Mouse (Mus musculus): ENCODE data around the gene Decr2.
"Not testable (repeated sequence)": the region's sequence is repeated elsewhere in the genome, so short reads cannot be mapped to it uniquely, and the experiment has no call there.

Decr2 gene

GRCm38 (mm10) chr17:26089905-26090632 lies at the start of gene Decr2:
Gene Decr2 (minus strand): TSS chr17:26090337.
- DNase-seq (ENCODE audit: low read depth, low spot score) = peak; percentile 88

GRCm38 (mm10) chr17:26138901-26139381 lies 48.8 kb upstream of the Decr2 start:
- no peak for DNase-seq (ENCODE audit: low read depth, low spot score)

GRCm38 (mm10) chr17:26138239-26138836 lies 48.2 kb upstream of the Decr2 start, which contains the start of gene Axin1:
Gene Axin1 (plus strand): TSS chr17:26138688.
- DNase-seq (ENCODE audit: low read depth, low spot score) = peak; percentile 97

GRCm38 (mm10) chr17:26137751-26138130 lies 47.6 kb upstream of the Decr2 start:
- no peak for DNase-seq (ENCODE audit: low read depth, low spot score)

- no peak for DNase-seq (ENCODE audit: low read depth, low spot score)
Measured at GRCm38 (mm10) chr17:26137106-26137750, 47.1 kb upstream of the Decr2 start.

- no peak for DNase-seq (ENCODE audit: low read depth, low spot score)
Measured at GRCm38 (mm10) chr17:26131856-26132853, 42.0 kb upstream of the Decr2 start.

- no peak for DNase-seq (ENCODE audit: low read depth, low spot score)
Measured at GRCm38 (mm10) chr17:26131062-26131732, 41.1 kb upstream of the Decr2 start.

GRCm38 (mm10) chr17:26125226-26125625 lies 35.1 kb upstream of the Decr2 start:
- DNase-seq (ENCODE audit: low read depth, low spot score) = no peak

GRCm38 (mm10) chr17:26124560-26124959 lies 34.4 kb upstream of the Decr2 start:
- no peak for DNase-seq (ENCODE audit: low read depth, low spot score)

- peak; percentile 96 for DNase-seq (ENCODE audit: low read depth, low spot score)
Measured at GRCm38 (mm10) chr17:26123267-26123684, 33.1 kb upstream of the Decr2 start, which contains the start of gene Mrpl28. Gene Mrpl28 (plus strand): TSS chr17:26123500.

GRCm38 (mm10) chr17:26122431-26123140 lies 32.4 kb upstream of the Decr2 start:
- DNase-seq (ENCODE audit: low read depth, low spot score) = no peak

GRCm38 (mm10) chr17:26119766-26120710 lies 29.9 kb upstream of the Decr2 start:
- DNase-seq (ENCODE audit: low read depth, low spot score) = peak; percentile 35

GRCm38 (mm10) chr17:26116503-26117258 lies 26.5 kb upstream of the Decr2 start:
- DNase-seq (ENCODE audit: low read depth, low spot score) = no peak

GRCm38 (mm10) chr17:26115956-26116487 lies 25.9 kb upstream of the Decr2 start:
- no peak for DNase-seq (ENCODE audit: low read depth, low spot score)

- no peak for DNase-seq (ENCODE audit: low read depth, low spot score)
Measured at GRCm38 (mm10) chr17:26115205-26115898, 25.2 kb upstream of the Decr2 start.

- DNase-seq (ENCODE audit: low read depth, low spot score) = not testable (repeated sequence)
Measured at GRCm38 (mm10) chr17:26114461-26114860, 24.3 kb upstream of the Decr2 start.

GRCm38 (mm10) chr17:26114061-26114460 lies 23.9 kb upstream of the Decr2 start:
- no peak for DNase-seq (ENCODE audit: low read depth, low spot score)

Data from embryo, embryonic 11.5 days (tissue).